Mouse (Mus musculus) olfactory bulb, adult 2 months (tissue): ENCODE data around the gene 1810062G17Rik. TPM values are rescaled to one million over a fixed set of nuclear protein-coding genes. Genes with fewer than 3 reads are reported as not detected.

ENCODE experiments used
- H3K27ac ChIP-seq: fragments of 200-500 bp; 2 replicates; pipeline ENCODE4 v1.5.1; 2012; ENCODE audit warnings: low read depth, low read length; ENCODE audit not compliant: insufficient read depth
- H3K4me1 ChIP-seq: fragments of 200-500 bp; 2 replicates; pipeline ENCODE4 v1.6.1; 2012; ENCODE audit warnings: low read length; ENCODE audit not compliant: control insufficient read depth, insufficient read depth
- H3K4me3 ChIP-seq: fragments of 200-500 bp; 2 replicates; pipeline ENCODE4 v1.5.1; 2012; ENCODE audit warnings: mild to moderate bottlenecking, low read depth, low read length, moderate library complexity; ENCODE audit not compliant: insufficient read depth
- CTCF ChIP-seq: fragments of 200-500 bp; IDR thresholded peaks from 2 replicates; pipeline ENCODE4 v1.5.1; 2012; ENCODE audit warnings: low read depth, mild to moderate bottlenecking, low read length, moderate library complexity; ENCODE audit not compliant: insufficient read depth
- POLR2A ChIP-seq: fragments of 200-500 bp; IDR thresholded peaks from 2 replicates; pipeline ENCODE4 v1.6.1; 2012; ENCODE audit warnings: mild to moderate bottlenecking, low read depth, low read length, moderate library complexity; ENCODE audit not compliant: insufficient read depth
- WGBS: fragments of 180-500 bp; shearing (Covaris S2); methylation state at CpG from one replicate; pipeline ENCODE4 v1.1.7; 2018; 5-methylcytosine and 5-hydroxymethylcytosine counted together
- polyA plus RNA-seq: library from polyadenylated mRNA; stranded (reverse); fragments of >200 nt; gene quantifications from 2 replicates; pipeline ENCODE4 v1.2.4, GENCODE M21; 2012; ENCODE audit warnings: low replicate concordance; ENCODE audit not compliant: missing spikeins, insufficient read depth, insufficient read length

Gene 1810062G17Rik
- polyA plus RNA-seq, 1 experiment, result not detected

DNA sequence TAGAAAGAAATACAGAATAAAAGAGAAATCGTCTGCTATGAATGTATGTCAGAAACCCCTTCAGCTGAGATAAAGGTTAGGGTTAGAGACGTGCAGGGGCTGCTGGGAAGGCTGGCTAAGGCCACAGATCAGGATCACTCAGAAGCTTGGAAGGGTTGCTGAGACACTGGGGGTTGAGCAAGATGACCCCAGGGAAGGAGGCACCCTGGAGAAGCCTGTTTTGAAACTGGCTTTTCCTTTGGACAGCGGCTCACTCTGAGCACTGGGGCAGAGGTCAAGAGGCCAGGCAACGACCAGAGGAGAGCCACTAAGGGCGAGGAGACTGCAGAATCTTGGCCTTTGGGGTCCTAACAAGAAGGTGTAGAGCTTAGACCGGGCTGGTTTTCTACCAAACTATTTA lies 10.4 kb downstream of the 1810062G17Rik start:
- 79% methylated on average over 6 of the region's 6 CpGs for WGBS
- TF ChIP-seq POLR2A, result no peak
- TF ChIP-seq CTCF, result no peak
- Histone ChIP-seq H3K4me3 (no peak overlapping the region), H3K4me1 (peaks cover 7% of the 10 kb centered on the region; the same call in 1 of the 2 replicates), H3K27ac (no peak overlapping the region)

DNA sequence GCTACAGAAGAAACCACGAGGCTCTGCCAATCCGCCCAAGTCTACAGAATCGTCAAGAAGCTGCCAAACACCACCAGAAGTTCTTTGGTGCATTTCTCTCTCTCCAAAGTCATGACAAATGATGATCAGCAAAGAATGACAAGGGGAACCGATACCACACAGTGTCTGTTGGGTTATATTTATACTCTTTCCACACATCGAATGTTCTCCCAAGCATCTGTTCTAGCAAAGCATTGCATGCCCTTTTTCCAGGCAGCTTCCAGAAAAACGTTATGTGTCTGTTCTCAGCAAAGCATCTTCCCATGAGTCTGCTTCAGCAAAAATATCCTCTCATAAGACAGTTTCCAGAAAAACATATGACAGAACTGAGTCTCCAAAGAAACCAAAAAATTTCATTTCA lies 11.1 kb downstream of the 1810062G17Rik start:
- H3K27ac ChIP-seq, result no peak overlapping the region
- WGBS, result 93% methylated on average over 6 of the region's 6 CpGs
- no peak for TF ChIP-seq CTCF
- TF ChIP-seq POLR2A, result no peak
- H3K4me1 ChIP-seq, result peaks cover 3% of the 10 kb centered on the region; the same call in 1 of the 2 replicates
- H3K4me3 ChIP-seq, result no peak overlapping the region

DNA sequence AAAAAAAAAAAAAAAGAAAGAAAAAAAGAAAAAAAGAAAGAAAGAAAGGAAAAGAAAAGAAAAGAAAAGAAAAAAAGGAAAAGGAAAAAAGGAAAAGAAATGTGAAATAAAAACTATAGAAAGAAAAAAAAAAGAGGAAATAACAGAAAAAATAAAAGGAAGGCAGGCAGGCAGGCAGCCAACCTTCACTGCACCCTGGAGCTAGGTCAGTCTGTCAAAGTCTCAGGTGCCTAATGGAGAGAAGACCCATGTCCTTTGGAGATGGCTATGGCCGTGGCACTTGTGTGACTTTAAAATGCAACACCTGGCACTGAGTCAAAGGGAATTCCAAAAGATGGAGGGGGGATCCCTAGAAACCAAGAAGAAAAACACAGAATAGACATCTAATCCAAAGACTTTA lies 12.6 kb downstream of the 1810062G17Rik start:
- WGBS, result 67% methylated on average over 1 of the region's 1 CpGs
- TF ChIP-seq POLR2A, result no peak
- no peak for TF ChIP-seq CTCF
- no peak overlapping the region for H3K27ac ChIP-seq
- no peak overlapping the region for H3K4me3 ChIP-seq
- H3K4me1 ChIP-seq, result no peaks in the 10 kb centered on the region

DNA sequence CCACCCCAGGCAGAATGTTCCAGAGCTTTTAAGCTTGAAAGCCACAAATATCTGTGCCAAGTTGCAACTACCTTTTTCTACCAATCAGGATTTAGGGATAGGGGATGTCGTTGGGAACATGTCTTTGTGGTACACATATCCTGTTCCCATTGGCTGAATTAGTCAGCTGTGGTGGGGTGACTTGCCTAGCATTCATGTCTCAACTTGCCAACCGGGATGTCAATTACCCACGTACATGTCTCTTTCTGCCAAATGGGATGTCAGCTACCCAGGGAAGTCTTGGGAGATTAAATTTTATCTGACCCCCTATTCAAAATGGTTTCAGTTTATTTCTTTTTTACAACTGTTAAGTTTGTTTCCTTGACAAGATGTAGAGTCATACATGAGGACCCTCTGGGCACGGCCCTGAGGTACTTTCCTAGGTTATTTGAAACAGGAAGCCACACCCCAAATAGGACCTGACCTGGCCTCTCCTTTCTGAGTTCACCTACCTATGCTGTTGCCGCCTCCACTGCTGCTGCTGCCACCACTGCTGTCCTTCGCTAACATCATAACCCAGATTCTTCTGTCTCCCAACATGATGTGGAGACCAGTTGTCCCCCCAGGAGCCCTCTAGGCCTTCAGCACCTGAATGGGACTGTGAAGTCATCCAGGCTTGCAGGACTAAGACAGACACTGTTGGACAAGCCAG lies 13.3 kb downstream of the 1810062G17Rik start:
- Histone ChIP-seq H3K27ac (no peak overlapping the region), H3K4me3 (no peak overlapping the region), H3K4me1 (no peaks in the 10 kb centered on the region)
- TF ChIP-seq POLR2A (no peak), CTCF (no peak)
- 89% methylated on average over 6 of the region's 6 CpGs for WGBS

DNA sequence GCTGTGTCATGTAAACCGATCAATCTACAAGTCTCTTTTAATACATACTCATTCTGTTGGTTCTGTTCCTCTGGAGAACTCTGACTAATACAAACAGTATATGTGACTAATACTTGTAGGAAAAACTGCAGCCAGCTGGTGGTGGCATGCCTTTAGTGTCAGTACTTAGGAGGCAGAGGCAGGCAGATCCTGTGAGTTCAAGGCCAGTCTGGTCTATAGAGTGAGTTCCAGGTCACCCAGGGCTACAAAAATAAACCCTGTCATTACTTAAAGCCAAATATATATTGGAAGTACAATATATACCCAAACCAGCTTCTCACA lies 13.8 kb downstream of the 1810062G17Rik start:
- no peak overlapping the region for H3K4me3 ChIP-seq
- H3K4me1 ChIP-seq, result no peaks in the 10 kb centered on the region
- TF ChIP-seq POLR2A (no peak), CTCF (no peak)
- no peak overlapping the region for H3K27ac ChIP-seq
- WGBS, result 94% methylated on average over 1 of the region's 1 CpGs

DNA sequence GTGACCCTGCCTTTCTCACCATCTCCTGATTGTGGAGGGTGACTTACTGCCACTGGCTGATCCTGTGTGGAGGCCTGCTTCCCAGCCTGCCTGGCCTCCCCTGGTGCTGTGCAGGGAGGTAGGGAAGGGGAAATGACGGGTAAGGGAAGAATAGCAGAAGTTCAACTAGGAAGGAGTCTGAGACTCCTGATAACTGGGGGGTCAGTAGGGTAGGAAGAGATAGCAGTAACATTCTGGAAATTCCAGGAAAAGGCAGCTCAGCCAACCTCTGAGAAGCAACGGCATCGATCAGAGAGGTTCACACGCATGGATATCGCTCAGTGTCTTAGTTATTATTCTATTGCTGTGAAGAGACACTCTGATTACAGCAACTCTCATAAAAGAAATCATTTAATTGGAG lies 15.8 kb downstream of the 1810062G17Rik start:
- H3K27ac ChIP-seq, result no peak overlapping the region
- TF ChIP-seq POLR2A (no peak), CTCF (no peak)
- H3K4me1 ChIP-seq, result no peaks in the 10 kb centered on the region
- H3K4me3 ChIP-seq, result no peak overlapping the region
- 97% methylated on average over 5 of the region's 5 CpGs for WGBS

DNA sequence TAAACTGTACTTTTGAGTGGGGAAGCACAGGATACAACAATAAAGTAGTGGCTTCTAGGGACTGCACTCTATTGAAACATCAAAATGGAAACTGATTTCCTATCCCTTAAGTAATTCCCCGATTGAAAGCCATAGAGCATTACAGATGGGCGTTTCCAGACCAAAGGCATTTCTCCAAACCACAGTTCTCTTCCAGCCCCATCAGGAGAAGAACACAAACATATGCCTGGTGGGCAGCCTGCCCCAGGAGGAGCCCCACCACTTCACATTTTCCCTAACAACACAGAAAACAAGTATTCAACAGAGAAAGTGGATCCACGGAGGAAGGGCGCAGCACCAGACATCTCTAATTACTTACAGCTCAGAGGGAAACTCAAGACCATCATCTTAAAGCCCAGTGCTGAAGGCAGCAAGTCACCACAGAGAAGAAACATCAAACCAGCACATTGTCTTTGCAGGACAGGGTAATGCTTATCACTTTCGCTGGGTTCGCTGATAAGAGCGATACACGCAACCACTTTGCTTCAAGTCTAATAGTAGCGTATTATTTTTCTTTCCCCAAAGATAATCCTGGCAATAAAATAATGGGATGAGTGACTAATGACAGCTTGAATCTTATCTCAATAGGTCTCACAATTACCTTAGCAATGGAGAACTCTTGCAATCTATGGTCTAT lies 17.1 kb downstream of the 1810062G17Rik start:
- H3K4me3 ChIP-seq, result no peak overlapping the region
- TF ChIP-seq POLR2A, result no peak
- no peak for TF ChIP-seq CTCF
- no peaks in the 10 kb centered on the region for H3K4me1 ChIP-seq
- 87% methylated on average over 9 of the region's 9 CpGs for WGBS
- H3K27ac ChIP-seq, result no peak overlapping the region

DNA sequence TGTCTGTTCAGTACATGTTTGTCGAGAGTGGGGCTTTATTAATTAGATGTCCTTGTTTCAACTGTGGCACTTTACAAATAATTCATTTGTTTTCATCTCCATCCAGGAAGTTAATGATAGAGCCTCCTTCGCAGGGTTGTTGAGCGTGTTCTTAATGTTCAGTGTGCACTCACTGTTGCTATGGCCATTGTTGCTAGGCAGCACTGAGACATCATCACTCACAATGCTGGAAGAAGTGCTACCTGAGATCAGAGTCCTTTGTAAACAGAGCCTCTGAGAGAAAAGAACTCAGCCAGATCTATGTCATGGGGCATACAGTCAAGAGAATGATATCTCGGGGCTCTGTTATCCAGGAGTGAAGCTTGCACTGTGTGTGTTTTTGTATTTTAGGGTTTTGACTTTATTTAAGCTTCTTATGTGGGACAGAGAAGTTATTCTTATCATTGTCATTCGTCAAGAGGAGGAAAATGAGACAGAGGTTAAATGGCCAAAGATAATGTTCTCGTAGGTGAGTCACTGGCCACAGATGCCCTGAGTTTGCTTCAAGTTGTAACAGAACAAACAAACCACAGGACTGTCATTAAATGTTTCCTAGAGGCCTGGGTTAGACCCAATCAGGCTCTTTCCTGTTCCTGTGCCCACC lies 18.0 kb downstream of the 1810062G17Rik start:
- no peak overlapping the region for H3K4me3 ChIP-seq
- H3K27ac ChIP-seq, result no peak overlapping the region
- no peaks in the 10 kb centered on the region for H3K4me1 ChIP-seq
- WGBS, result 65% methylated on average over 6 of the region's 6 CpGs
- TF ChIP-seq POLR2A, result no peak
- TF ChIP-seq CTCF, result no peak

DNA sequence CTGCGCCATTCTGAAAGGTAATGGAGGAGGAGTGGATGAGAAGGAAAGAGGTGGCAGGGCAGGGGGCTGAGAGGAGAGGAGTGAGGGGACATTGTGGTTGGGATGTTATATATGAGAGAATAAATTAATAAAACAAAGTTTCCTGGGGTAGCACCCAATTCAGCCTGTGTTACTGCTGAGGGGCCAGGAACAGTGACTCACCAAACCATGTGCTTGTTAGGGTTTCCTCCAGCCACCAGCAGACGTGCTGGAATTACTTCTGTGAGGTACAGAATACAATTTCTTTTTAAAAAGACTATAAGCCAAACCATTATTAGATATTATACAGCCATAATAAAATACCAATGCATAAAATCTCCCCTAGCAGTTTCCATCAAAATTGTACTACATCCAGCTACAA lies 18.9 kb downstream of the 1810062G17Rik start:
- WGBS, result 74% methylated on average over 2 of the region's 2 CpGs
- H3K4me3 ChIP-seq, result no peak overlapping the region
- H3K27ac ChIP-seq, result no peak overlapping the region
- no peak for TF ChIP-seq CTCF
- TF ChIP-seq POLR2A, result no peak
- no peaks in the 10 kb centered on the region for H3K4me1 ChIP-seq

DNA sequence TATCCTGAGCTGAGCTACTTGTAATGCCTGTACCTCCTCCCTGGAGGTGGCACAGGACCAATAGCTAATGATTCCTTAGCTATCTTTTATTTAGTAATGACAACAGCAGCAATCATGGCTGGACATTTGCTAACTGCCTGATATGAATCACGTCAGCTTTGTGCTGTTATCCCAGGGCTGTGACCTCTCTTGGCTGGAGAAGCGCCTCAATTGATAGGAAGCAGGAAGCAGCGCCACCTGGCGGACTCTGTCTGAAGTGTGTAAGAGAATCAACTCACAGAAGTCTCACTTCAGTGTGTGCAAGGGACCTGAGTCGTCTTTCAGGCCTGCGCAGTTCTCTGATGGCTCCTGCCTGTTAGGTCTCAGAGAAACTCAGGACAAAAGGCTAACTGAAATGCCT lies 19.7 kb downstream of the 1810062G17Rik start:
- TF ChIP-seq CTCF, result peak; percentile 64
- TF ChIP-seq POLR2A, result no peak
- H3K27ac ChIP-seq, result no peak overlapping the region
- 6% methylated on average over 6 of the region's 6 CpGs for WGBS

More for the DNA sequence above, 19.7 kb downstream of the 1810062G17Rik start:
- no peak overlapping the region for H3K4me3 ChIP-seq
- no peaks in the 10 kb centered on the region for H3K4me1 ChIP-seq
